Mouse (Mus musculus) hindbrain, embryonic 16.5 days (tissue): Measurements from ENCODE around the gene Ushbp1. TPM values are rescaled to one million over a fixed set of nuclear protein-coding genes. Genes with fewer than 3 reads are reported as not detected.
A peak's percentile ranks its signal among the peaks of the same experiment; 100 is the strongest.
"Not testable (repeated sequence)": the region's sequence is repeated elsewhere in the genome, so short reads cannot be mapped to it uniquely, and the experiment has no call there.

Experiments
- ATAC-seq: fragments of 200-750 bp; cut with Nextera tagmentation; 2 replicates; pipeline ENCODE4 v1.8.0; 2017; ENCODE audit warnings: moderate TSS enrichment, moderate library complexity
- H3K27ac ChIP-seq: fragments of 300-500 bp; sonication (generic); 2 replicates; pipeline ENCODE4 v1.5.1; 2014; ENCODE audit warnings: low read depth, mild to moderate bottlenecking, control low read depth, low read length, moderate library complexity
- H3K27me3 ChIP-seq: fragments of 300-500 bp; sonication (generic); replicated peaks from 2 replicates; pipeline ENCODE4 v1.6.1; 2014; ENCODE audit warnings: low read length; ENCODE audit not compliant: control insufficient read depth, insufficient read depth
- H3K36me3 ChIP-seq: fragments of 300-500 bp; sonication (generic); 2 replicates; pipeline ENCODE4 v1.6.1; 2014; ENCODE audit warnings: mild to moderate bottlenecking, low read length, moderate library complexity, mixed read lengths; ENCODE audit not compliant: control insufficient read depth, insufficient read depth
- H3K4me1 ChIP-seq: fragments of 300-500 bp; sonication (generic); 2 replicates; pipeline ENCODE4 v1.6.1; 2014; ENCODE audit warnings: low read depth, low read length; ENCODE audit not compliant: control insufficient read depth, insufficient read depth
- H3K4me2 ChIP-seq: fragments of 300-500 bp; sonication (generic); 2 replicates; pipeline ENCODE4 v1.6.1; 2014; ENCODE audit warnings: mild to moderate bottlenecking, low read length, control low read depth, moderate library complexity
- H3K4me3 ChIP-seq: fragments of 300-500 bp; sonication (generic); 2 replicates; pipeline ENCODE4 v1.5.1; 2014; ENCODE audit warnings: mild to moderate bottlenecking, low read length, control low read depth, moderate library complexity
- H3K9ac ChIP-seq: fragments of 300-500 bp; sonication (generic); 2 replicates; pipeline ENCODE4 v1.6.1; 2014; ENCODE audit warnings: low read depth, mild to moderate bottlenecking, control low read depth, low read length, moderate library complexity
- H3K9me3 ChIP-seq: fragments of 300-500 bp; sonication (generic); 2 replicates; pipeline ENCODE4 v1.6.1; 2014; ENCODE audit warnings: mild to moderate bottlenecking, low read length, moderate library complexity; ENCODE audit not compliant: control insufficient read depth
- whole genome bisulfite sequencing: fragments of 180-500 bp; shearing (Covaris S2); extraction: QIAGEN DNeasy Blood & Tissue Kit; methylation state at CpG from one replicate; pipeline ENCODE4 v1.1.7; 2014; 5-methylcytosine and 5-hydroxymethylcytosine counted together
- polyA plus RNA-seq: library from polyadenylated mRNA; unstranded; fragments of >200 nt; fragmentation: Nextera tagmentation; extraction: Ambion mirVana; gene quantifications from 2 replicates; pipeline ENCODE4 v1.2.1, GENCODE M21; 2015

Gene Ushbp1
- polyA plus RNA-seq, 1 experiment from 2014 or later = 7.3 TPM

DNA sequence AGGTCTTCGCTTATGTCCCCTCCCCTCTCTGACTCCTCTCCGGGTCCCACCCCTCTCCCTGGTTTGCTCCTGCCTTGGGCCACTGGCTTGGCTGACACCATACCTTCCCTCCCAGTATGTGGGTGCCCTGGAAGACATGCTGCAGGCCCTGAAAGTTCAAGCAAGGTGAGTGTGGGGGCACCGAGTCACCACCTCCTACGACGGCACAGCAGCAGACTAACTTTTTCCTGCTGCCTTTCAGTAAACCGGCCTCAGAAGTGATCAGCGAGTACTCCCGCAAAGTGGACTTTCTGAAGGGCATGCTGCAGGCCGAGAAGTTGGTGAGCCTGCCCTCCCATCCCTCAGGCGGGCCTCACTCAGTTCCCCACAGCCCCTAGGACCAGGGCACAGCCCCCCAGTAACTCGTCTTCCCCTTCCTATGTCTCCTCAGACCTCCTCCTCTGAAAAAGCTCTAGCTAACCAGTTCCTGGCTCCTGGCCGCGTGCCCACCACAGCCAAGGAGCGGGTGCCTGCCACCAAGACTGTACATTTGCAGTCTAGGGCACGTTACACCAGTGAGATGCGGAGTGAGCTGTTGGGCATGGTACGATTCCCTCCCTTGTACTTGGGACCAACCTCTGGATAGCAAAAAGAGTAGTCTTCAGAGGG, 27.9 kb downstream of the Ushbp1 start:
- H3K4me1 ChIP-seq = peaks cover 12% of the 10 kb centered on the region
- 47% methylated on average over 17 of the region's 17 CpGs for WGBS
- H3K4me3 ChIP-seq = peak overlapping the region; percentile 67
- no peak for ATAC-seq
- H3K27ac ChIP-seq = peak overlapping the region; percentile 94
- peak overlapping the region; percentile 68 for H3K4me2 ChIP-seq
- no peaks in the 10 kb centered on the region for H3K27me3 ChIP-seq
- no peaks in the 10 kb centered on the region for H3K9me3 ChIP-seq
- H3K36me3 ChIP-seq = peaks cover 9% of the 10 kb centered on the region
- H3K9ac ChIP-seq = peak overlapping the region; percentile 78

- ATAC-seq = peak; percentile 84
- peaks cover 12% of the 10 kb centered on the region for H3K4me1 ChIP-seq
- H3K9ac ChIP-seq = peak within 1 kb of the TSS; percentile 78
- peak within 1 kb of the TSS; percentile 67 for H3K4me3 ChIP-seq
- H3K9me3 ChIP-seq = no peaks in the 10 kb centered on the region
- no peaks in the 10 kb centered on the region for H3K27me3 ChIP-seq
- WGBS = under 1% methylated on average over 56 of the region's 56 CpGs
- peak within 1 kb of the TSS; percentile 94 for H3K27ac ChIP-seq
- peaks cover 9% of the 10 kb centered on the region for H3K36me3 ChIP-seq
- H3K4me2 ChIP-seq = peak within 1 kb of the TSS; percentile 68
These were observed 28.7 kb downstream of the Ushbp1 start, which contains the start of gene Use1 for GRCm38 (mm10) chr8:71366771-71367528. Use1 (plus strand) TSS chr8:71366848.

GRCm38 (mm10) chr8:71358026-71358425, 37.6 kb downstream of the Ushbp1 start:
- H3K36me3 ChIP-seq = peaks cover 50% of the 10 kb centered on the region
- no peak overlapping the region for H3K4me3 ChIP-seq
- H3K27me3 ChIP-seq = no peaks in the 10 kb centered on the region
- no peaks in the 10 kb centered on the region for H3K9me3 ChIP-seq
- WGBS = 82% methylated on average over 3 of the region's 3 CpGs
- no peak overlapping the region for H3K27ac ChIP-seq
- no peaks in the 10 kb centered on the region for H3K4me1 ChIP-seq
- no peak overlapping the region for H3K9ac ChIP-seq
- no peak for ATAC-seq
- no peak overlapping the region for H3K4me2 ChIP-seq

DNA sequence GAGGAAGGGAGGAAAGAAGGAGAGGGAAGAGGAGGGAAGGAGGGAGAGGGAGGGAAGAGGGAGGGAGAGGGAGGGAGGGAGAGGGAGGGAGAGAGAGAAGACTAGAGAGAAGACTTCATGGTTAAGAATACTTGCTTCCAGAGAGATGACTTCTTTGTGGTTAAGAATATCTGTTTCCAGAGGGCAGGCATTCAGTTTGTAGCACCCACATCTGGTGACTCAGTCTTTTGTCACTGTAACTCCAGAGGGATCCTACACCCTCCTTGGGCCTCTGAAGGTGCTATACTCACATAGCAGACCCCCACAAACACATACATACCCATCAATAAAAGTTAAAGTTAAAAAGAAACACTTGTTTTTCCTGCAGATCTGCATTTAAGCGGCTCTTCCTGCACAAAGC, 44.1 kb downstream of the Ushbp1 start:
- no peak overlapping the region for H3K27ac ChIP-seq
- H3K36me3 ChIP-seq = peaks cover 70% of the 10 kb centered on the region
- no peak overlapping the region for H3K4me3 ChIP-seq
- no peaks in the 10 kb centered on the region for H3K4me1 ChIP-seq
- H3K9ac ChIP-seq = no peak overlapping the region
- 96% methylated on average over 1 of the region's 1 CpGs for WGBS
- H3K4me2 ChIP-seq = no peak overlapping the region
- H3K9me3 ChIP-seq = no peaks in the 10 kb centered on the region
- no peak for ATAC-seq
- H3K27me3 ChIP-seq = no peaks in the 10 kb centered on the region

DNA sequence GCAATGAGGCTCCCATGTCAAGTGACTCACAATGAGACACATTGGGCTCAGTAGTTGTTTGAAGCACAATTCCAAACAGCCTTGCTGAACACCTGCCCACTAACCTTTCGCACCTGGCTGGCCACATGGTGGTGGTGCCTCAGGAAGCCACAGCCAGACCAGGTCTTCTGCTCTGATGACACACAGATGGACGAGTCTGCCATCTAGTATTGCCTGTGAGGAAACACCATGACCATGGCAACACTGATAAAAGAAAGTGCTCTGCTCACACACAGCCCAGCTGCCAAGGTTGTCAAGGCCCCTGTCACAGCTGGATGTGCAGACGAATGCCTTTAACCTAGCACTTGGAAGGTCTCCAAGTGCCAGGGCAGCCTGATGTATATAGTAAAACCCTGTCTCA, 44.5 kb downstream of the Ushbp1 start:
- Histone ChIP-seq H3K4me1 (no peaks in the 10 kb centered on the region), H3K9ac (no peak overlapping the region), H3K36me3 (peaks cover 70% of the 10 kb centered on the region), H3K9me3 (no peaks in the 10 kb centered on the region), H3K4me2 (no peak overlapping the region), H3K27me3 (no peaks in the 10 kb centered on the region), H3K27ac (no peak overlapping the region), H3K4me3 (no peak overlapping the region)
- 84% methylated on average over 3 of the region's 3 CpGs for WGBS
- ATAC-seq = no peak

DNA sequence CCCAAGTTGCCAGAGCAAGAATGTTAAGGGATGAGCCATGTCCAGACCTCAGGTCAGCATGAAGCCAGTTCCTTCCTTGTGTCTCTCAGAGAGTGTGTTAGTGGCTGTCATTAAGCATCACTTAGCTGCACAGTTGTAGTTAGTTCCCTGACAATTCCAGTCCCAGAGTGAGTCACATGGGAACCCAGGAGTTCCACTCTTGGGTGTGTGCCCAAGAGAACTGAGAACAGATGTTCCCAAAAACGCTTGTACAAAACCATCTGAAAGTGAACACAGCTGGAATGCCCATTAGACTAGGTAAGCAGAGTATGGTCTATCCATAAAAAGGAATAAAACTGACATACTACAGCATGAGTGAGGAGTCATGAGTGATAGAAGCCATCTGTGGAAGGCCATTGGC, 49.0 kb downstream of the Ushbp1 start:
- H3K27ac ChIP-seq = no peak overlapping the region
- ATAC-seq = no peak
- H3K4me2 ChIP-seq = no peak overlapping the region
- peaks cover 62% of the 10 kb centered on the region for H3K36me3 ChIP-seq
- no peaks in the 10 kb centered on the region for H3K27me3 ChIP-seq
- H3K4me3 ChIP-seq = no peak overlapping the region
- no peaks in the 10 kb centered on the region for H3K4me1 ChIP-seq
- H3K9ac ChIP-seq = no peak overlapping the region
- no peaks in the 10 kb centered on the region for H3K9me3 ChIP-seq
- WGBS = 80% methylated on average over 1 of the region's 1 CpGs

- Histone ChIP-seq H3K27me3 (no peaks in the 10 kb centered on the region), H3K4me1 (no peaks in the 10 kb centered on the region), H3K27ac (no peak overlapping the region), H3K4me2 (no peak overlapping the region), H3K36me3 (peaks cover 32% of the 10 kb centered on the region), H3K4me3 (no peak overlapping the region), H3K9me3 (no peaks in the 10 kb centered on the region), H3K9ac (no peak overlapping the region)
- no peak for ATAC-seq
- 81% methylated on average over 5 of the region's 5 CpGs for WGBS
These were observed 55.0 kb downstream of the Ushbp1 start for GRCm38 (mm10) chr8:71340625-71341024.

DNA sequence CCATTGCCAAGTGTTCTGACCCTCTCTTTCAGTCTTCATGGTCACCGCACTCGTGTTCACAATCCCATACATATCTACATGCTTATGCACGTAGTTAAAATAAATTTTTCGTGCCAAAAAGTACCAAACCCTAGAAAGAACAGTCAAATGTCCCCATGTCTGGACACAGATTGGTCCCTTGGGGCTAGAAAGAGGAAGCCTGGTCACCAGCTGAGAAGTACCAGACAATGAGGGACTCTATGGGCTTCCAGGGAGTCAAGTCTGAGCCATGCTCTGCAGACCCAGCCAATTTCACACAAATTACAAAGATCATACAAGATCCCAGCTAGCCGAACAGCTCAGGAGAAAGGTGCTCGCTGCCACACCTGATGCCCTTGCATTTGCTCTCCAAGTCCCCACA, 57.8 kb downstream of the Ushbp1 start:
- not testable (repeated sequence) for H3K4me3 ChIP-seq, H3K27me3 ChIP-seq, H3K9ac ChIP-seq, H3K4me1 ChIP-seq, H3K9me3 ChIP-seq, H3K4me2 ChIP-seq, H3K27ac ChIP-seq, ATAC-seq
- peaks cover 26% of the 10 kb centered on the region for H3K36me3 ChIP-seq
- 91% methylated on average over 5 of the region's 6 CpGs for WGBS
